Mouse (Mus musculus) bone marrow macrophage, adult 2 months (primary cell): ENCODE data around the gene Sh3pxd2a.

ENCODE experiments used
- CTCF ChIP-seq: IDR thresholded peaks from 2 replicates; pipeline ENCODE4 v1.5.1; 2012; ENCODE audit warnings: low read depth, mild to moderate bottlenecking, low read length, moderate library complexity
- POLR2A ChIP-seq: IDR thresholded peaks from 2 replicates; pipeline ENCODE4 v1.6.1; 2012; ENCODE audit warnings: mild to moderate bottlenecking, low read depth, low read length, borderline replicate concordance

DNA sequence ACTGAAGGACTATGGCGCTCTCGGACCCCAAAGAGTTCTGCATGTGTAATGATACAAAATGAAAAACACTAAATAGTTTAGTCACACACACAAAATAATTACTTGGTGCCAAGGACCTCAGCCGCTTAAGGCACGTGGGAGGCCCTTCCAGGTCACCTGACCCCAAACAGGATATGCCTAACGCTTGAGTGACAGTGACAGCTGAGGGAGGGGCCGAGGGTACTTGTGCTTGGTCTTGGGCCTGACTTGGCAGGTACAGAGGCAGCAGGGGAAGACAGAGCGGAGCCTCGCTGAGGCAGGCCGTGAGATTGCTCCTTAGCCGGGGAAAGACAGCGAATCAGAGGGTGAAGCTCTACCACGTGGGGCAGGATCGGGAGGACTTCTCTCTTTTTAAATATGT, 73.3 kb downstream of the Sh3pxd2a start:
- TF ChIP-seq CTCF (no peak), POLR2A (no peak)
